Mouse (Mus musculus) forebrain, embryonic 12.5 days (tissue): ENCODE results near the gene Mrpl51. TPM values are rescaled to one million over a fixed set of nuclear protein-coding genes. Genes with fewer than 3 reads are reported as not detected.
A peak's percentile ranks its signal among the peaks of the same experiment; 100 is the strongest.

Source experiments
- ATAC-seq: fragments of 200-750 bp; cut with Nextera tagmentation; 2 replicates; pipeline ENCODE4 v1.8.0; 2017; ENCODE audit warnings: moderate TSS enrichment; ENCODE audit not compliant: low FRiP score
- H3K27ac ChIP-seq: fragments of 300-500 bp; sonication (generic); 2 replicates; pipeline ENCODE4 v1.5.1; 2016; ENCODE audit warnings: mild to moderate bottlenecking
- H3K27me3 ChIP-seq: fragments of 300-500 bp; sonication (generic); 2 replicates; pipeline ENCODE4 v1.6.1; 2016; ENCODE audit warnings: mild to moderate bottlenecking
- H3K36me3 ChIP-seq: fragments of 300-500 bp; sonication (generic); replicated peaks from 2 replicates; pipeline ENCODE4 v1.6.1; 2016; ENCODE audit warnings: mild to moderate bottlenecking
- H3K4me1 ChIP-seq: fragments of 300-500 bp; sonication (generic); 2 replicates; pipeline ENCODE4 v1.6.1; 2016
- H3K4me2 ChIP-seq: fragments of 300-500 bp; sonication (generic); 2 replicates; pipeline ENCODE4 v1.6.1; 2016; ENCODE audit warnings: mild to moderate bottlenecking, moderate library complexity
- H3K4me3 ChIP-seq: fragments of 300-500 bp; sonication (generic); replicated peaks from 2 replicates; pipeline ENCODE4 v1.5.1; 2016; ENCODE audit warnings: mild to moderate bottlenecking
- H3K9ac ChIP-seq: fragments of 300-500 bp; sonication (generic); 2 replicates; pipeline ENCODE4 v1.6.1; 2016; ENCODE audit warnings: mild to moderate bottlenecking
- H3K9me3 ChIP-seq: fragments of 300-500 bp; sonication (generic); 2 replicates; pipeline ENCODE4 v1.6.1; 2016
- WGBS: fragments of 180-500 bp; shearing (Covaris S2); methylation state at CpG from one replicate; pipeline ENCODE4 v1.1.7; 2016; 5-methylcytosine and 5-hydroxymethylcytosine counted together
- polyA plus RNA-seq: library from polyadenylated mRNA; unstranded; fragments of >200 nt; fragmentation: Nextera tagmentation; extraction: Ambion mirVana; gene quantifications from 2 replicates; pipeline ENCODE4 v1.2.1, GENCODE M21; 2016

Gene Mrpl51
- polyA plus RNA-seq, 1 experiment from 2014 or later = 192 TPM

GRCm38 (mm10) chr6:125152212-125153017 is 39.2 kb upstream of the Mrpl51 start:
- H3K4me3 ChIP-seq = no peak overlapping the region
- H3K27ac ChIP-seq = no peak overlapping the region
- no peaks in the 10 kb centered on the region for H3K27me3 ChIP-seq
- H3K4me2 ChIP-seq = no peak overlapping the region
- H3K36me3 ChIP-seq = peaks cover 54% of the 10 kb centered on the region
- no peak for ATAC-seq
- WGBS = 87% methylated on average over 22 of the region's 22 CpGs
- no peaks in the 10 kb centered on the region for H3K9me3 ChIP-seq
- no peak overlapping the region for H3K9ac ChIP-seq
- peaks cover 26% of the 10 kb centered on the region for H3K4me1 ChIP-seq

DNA sequence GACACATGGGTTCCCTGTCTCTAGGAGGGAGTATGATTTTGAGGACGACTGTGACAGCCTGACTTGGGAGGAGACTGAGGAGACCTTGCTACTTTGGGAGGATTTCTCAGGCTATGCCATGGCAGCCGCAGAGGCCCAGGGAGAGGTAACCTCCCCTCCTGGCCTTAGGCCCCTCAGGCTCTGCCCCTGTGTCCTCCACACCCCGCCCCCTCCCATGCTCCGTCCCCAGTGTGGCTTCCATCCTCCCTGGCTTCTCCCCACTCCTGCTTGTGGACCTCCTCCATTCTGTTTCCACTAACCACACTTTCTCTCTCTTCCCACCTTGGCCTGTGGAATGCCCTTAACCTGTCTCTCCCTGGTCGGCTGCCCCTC is 38.6 kb upstream of the Mrpl51 start:
- Histone ChIP-seq H3K27ac (no peak overlapping the region), H3K36me3 (peaks cover 60% of the 10 kb centered on the region), H3K4me3 (no peak overlapping the region), H3K9me3 (no peaks in the 10 kb centered on the region), H3K27me3 (no peaks in the 10 kb centered on the region), H3K4me2 (no peak overlapping the region), H3K4me1 (peaks cover 26% of the 10 kb centered on the region), H3K9ac (no peak overlapping the region)
- 88% methylated on average over 5 of the region's 5 CpGs for WGBS
- ATAC-seq = no peak

GRCm38 (mm10) chr6:125153682-125154081 is 37.9 kb upstream of the Mrpl51 start:
- Histone ChIP-seq H3K27me3 (no peaks in the 10 kb centered on the region), H3K4me3 (no peak overlapping the region), H3K9me3 (no peaks in the 10 kb centered on the region), H3K9ac (no peak overlapping the region), H3K36me3 (peaks cover 63% of the 10 kb centered on the region), H3K27ac (no peak overlapping the region), H3K4me2 (no peak overlapping the region), H3K4me1 (peaks cover 20% of the 10 kb centered on the region)
- ATAC-seq = no peak
- 94% methylated on average over 4 of the region's 4 CpGs for WGBS

GRCm38 (mm10) chr6:125154550-125154949 is 37.1 kb upstream of the Mrpl51 start:
- Histone ChIP-seq H3K9ac (no peak overlapping the region), H3K27ac (no peak overlapping the region), H3K4me2 (no peak overlapping the region), H3K4me1 (peaks cover 15% of the 10 kb centered on the region), H3K4me3 (no peak overlapping the region), H3K27me3 (no peaks in the 10 kb centered on the region), H3K9me3 (no peaks in the 10 kb centered on the region), H3K36me3 (peaks cover 69% of the 10 kb centered on the region)
- no peak for ATAC-seq

DNA sequence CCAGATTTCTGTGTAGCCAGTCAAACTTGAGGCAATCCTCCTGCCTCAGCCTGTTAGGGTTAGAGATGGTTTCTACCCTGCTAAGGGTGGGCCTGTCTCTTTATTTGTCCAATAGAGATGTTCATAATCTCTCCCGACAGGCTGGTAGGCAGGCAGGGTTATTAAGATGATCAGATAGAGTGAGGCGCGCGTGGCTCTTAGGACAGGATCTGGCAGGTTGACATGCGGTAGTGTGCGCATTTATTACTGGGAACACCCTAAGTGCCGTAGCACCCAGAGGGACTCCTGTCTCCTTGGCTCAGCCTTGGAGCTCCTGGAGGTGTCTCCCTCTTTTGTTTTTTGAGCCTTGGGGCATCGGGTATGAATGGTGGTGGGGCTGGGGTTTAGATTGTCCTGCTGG is 36.3 kb upstream of the Mrpl51 start:
- Histone ChIP-seq H3K4me1 (peaks cover 20% of the 10 kb centered on the region), H3K27me3 (no peaks in the 10 kb centered on the region), H3K36me3 (peaks cover 76% of the 10 kb centered on the region), H3K4me2 (no peak overlapping the region), H3K9me3 (no peaks in the 10 kb centered on the region), H3K27ac (no peak overlapping the region), H3K4me3 (no peak overlapping the region), H3K9ac (no peak overlapping the region)
- 92% methylated on average over 8 of the region's 8 CpGs for WGBS
- ATAC-seq = no peak

DNA sequence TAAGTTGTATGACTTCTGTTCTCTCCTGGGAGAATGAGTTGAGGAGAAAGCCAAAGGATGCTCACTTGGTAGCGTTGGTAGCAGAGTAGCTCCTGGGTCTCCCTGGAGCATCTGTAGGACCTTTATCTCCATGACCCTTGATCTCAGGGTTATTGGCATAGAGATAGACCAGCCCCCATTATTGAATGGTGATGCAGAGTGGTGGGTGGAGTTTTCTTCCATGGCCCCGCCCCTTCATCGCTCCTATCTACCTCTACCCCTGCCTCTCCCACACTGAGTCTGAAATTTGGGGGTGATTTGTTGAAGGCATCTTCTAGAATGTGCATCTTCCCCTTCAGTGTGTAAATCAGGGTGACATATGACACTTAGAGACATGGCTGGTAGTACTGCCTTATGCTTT is 35.1 kb upstream of the Mrpl51 start:
- Histone ChIP-seq H3K27ac (no peak overlapping the region), H3K4me2 (no peak overlapping the region), H3K27me3 (no peaks in the 10 kb centered on the region), H3K36me3 (peaks cover 83% of the 10 kb centered on the region), H3K4me1 (peaks cover 32% of the 10 kb centered on the region), H3K9ac (no peak overlapping the region), H3K9me3 (no peaks in the 10 kb centered on the region), H3K4me3 (no peak overlapping the region)
- WGBS = 87% methylated on average over 3 of the region's 3 CpGs
- ATAC-seq = no peak

DNA sequence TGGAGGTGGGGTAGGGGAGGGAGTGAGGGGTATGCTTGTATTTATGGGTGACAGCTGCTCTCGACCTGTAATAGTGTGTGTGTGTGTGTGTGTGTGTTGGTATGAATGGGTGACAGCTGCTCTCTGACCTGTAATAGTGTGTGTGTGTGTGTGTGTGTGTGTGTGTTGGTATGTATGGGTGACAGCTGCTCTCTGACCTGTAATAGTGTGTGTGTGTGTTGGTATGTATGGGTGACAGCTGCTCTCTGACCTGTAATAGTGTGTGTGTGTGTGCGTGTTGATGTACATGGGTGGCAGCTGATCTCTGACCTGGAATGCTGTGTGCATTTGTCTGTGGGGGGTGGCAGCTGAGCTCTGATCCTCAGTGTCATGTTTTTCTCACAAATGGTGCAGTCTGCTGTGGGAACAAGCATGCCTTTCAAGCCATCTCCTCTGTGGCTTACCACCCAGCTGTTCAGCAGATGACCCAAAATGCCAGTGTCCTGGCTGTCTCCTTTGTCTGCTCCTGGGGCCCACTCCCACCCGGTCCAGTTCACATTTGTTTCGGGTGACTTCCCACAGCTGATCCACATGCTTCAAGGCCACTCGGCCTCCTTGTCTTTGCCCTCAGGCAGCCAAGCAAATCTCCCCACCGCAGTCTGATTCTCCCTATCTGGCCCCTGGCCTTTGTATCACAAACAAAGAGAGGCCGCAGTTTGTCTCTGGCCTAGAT is 34.5 kb upstream of the Mrpl51 start:
- H3K9me3 ChIP-seq = no peaks in the 10 kb centered on the region
- H3K27me3 ChIP-seq = no peaks in the 10 kb centered on the region
- ATAC-seq = no peak
- no peak overlapping the region for H3K4me2 ChIP-seq
- peaks cover 80% of the 10 kb centered on the region for H3K36me3 ChIP-seq
- peaks cover 34% of the 10 kb centered on the region for H3K4me1 ChIP-seq
- 33% methylated on average over 7 of the region's 7 CpGs for WGBS
- no peak overlapping the region for H3K4me3 ChIP-seq
- H3K27ac ChIP-seq = peak overlapping the region; percentile 65
- H3K9ac ChIP-seq = peak overlapping the region; percentile 13; the same call in 1 of the 2 replicates

DNA sequence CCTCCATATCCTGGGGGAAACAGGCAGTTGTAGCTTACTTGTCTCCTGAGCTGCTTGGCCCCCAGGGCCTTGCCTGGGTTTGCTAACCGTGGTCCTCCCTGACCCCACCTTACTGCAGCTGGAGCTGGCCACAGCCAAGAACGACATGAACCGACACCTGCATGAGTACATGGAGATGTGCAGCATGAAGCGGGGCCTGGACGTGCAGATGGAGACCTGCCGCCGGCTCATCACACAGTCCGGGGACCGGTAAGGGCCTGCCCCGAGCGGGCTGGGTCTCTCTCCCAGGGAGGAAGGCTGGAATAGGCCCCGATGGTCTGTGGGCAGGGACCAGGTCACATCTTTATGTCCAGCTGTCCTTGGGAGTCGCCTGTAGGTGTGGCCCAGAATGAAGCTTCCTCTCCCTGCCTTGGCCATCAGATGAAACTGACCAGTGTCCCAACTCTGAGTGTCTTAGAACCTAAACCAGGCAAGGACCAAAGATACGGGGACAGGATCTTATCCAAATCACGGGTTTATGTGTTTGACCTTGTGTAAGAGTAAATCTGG is 32.6 kb upstream of the Mrpl51 start:
- no peak overlapping the region for H3K4me3 ChIP-seq
- no peak overlapping the region for H3K9ac ChIP-seq
- peaks cover 78% of the 10 kb centered on the region for H3K36me3 ChIP-seq
- H3K4me1 ChIP-seq = peaks cover 45% of the 10 kb centered on the region
- 88% methylated on average over 15 of the region's 15 CpGs for WGBS
- H3K9me3 ChIP-seq = no peaks in the 10 kb centered on the region
- ATAC-seq = no peak
- H3K27ac ChIP-seq = no peak overlapping the region; the same call in 1 of the 2 replicates
- H3K27me3 ChIP-seq = no peaks in the 10 kb centered on the region
- H3K4me2 ChIP-seq = no peak overlapping the region

DNA sequence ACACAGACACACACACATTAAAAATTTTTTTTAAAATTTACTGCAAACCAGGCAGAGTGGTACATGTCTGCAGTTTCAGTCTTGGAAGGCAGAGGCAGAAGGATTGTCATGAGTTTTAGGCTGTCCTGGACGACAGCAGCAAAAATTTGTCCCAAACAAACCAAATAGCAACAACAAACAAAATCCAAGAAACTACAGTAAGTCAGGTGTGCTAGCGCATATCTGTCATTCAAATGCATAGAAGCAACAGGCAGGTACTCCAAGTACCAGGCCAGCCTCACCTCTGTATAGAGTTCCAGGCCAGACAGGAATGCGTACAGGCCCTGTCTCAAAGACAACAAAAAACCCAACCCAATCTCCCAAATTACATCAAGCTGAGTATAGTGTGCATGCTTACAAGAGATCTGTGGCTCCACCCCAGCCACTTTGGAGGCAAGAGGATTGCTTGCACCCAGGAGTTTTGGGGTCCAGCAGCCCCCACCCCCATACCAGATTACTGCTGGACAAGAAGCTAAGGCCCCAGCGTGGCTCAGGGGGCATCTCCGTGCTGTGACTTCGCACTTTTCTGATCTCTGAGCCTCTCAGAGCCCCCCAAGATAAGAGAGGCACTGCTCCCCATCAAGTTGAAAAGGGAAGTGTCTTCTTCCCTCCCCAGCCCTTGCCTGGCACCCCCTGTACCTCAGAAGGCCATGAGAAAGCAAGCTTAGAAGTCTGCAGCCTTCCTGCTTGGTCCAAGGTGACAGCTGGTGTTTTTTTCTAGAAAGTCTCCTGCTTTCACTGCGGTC is 31.6 kb upstream of the Mrpl51 start:
- ATAC-seq = no peak
- H3K27ac ChIP-seq = peak overlapping the region; percentile 61
- no peaks in the 10 kb centered on the region for H3K27me3 ChIP-seq
- no peaks in the 10 kb centered on the region for H3K9me3 ChIP-seq
- peaks cover 49% of the 10 kb centered on the region for H3K4me1 ChIP-seq
- no peak overlapping the region for H3K4me3 ChIP-seq
- H3K9ac ChIP-seq = 0 out of 2 replicates have a peak overlapping the region, but pooled peaks have one; percentile 0
- H3K4me2 ChIP-seq = no peak overlapping the region
- WGBS = 87% methylated on average over 7 of the region's 7 CpGs
- H3K36me3 ChIP-seq = peaks cover 76% of the 10 kb centered on the region

- Histone ChIP-seq H3K4me1 (peaks cover 49% of the 10 kb centered on the region), H3K9ac (0 out of 2 replicates have a peak overlapping the region, but pooled peaks have one; percentile 0)
Measured at GRCm38 (mm10) chr6:125160558-125160853, 31.1 kb upstream of the Mrpl51 start.

GRCm38 (mm10) chr6:125160854-125161760 is 30.5 kb upstream of the Mrpl51 start:
- Histone ChIP-seq H3K9me3 (no peaks in the 10 kb centered on the region), H3K4me1 (peaks cover 52% of the 10 kb centered on the region), H3K9ac (no peak overlapping the region), H3K36me3 (peaks cover 65% of the 10 kb centered on the region), H3K4me3 (0 out of 2 replicates have a peak overlapping the region, but pooled peaks have one; percentile 2), H3K4me2 (no peak overlapping the region), H3K27ac (peak overlapping the region; percentile 61), H3K27me3 (no peaks in the 10 kb centered on the region)
- 12% methylated on average over 22 of the region's 22 CpGs for WGBS
- ATAC-seq = no peak

More at GRCm38 (mm10) chr6:125160558-125160853, 31.1 kb upstream of the Mrpl51 start:
- no peak for ATAC-seq
- no peak overlapping the region for H3K4me2 ChIP-seq
- peak overlapping the region; percentile 61 for H3K27ac ChIP-seq
- no peaks in the 10 kb centered on the region for H3K27me3 ChIP-seq
- peaks cover 70% of the 10 kb centered on the region for H3K36me3 ChIP-seq
- H3K4me3 ChIP-seq = 0 out of 2 replicates have a peak overlapping the region, but pooled peaks have one; percentile 2
- H3K9me3 ChIP-seq = no peaks in the 10 kb centered on the region
- WGBS = 67% methylated on average over 10 of the region's 10 CpGs
